Mouse (Mus musculus): Measurements from ENCODE around the gene Gpr37l1.
"Not testable (repeated sequence)": the region's sequence is repeated elsewhere in the genome, so short reads cannot be mapped to it uniquely, and the experiment has no call there.

Gpr37l1 gene

DNA sequence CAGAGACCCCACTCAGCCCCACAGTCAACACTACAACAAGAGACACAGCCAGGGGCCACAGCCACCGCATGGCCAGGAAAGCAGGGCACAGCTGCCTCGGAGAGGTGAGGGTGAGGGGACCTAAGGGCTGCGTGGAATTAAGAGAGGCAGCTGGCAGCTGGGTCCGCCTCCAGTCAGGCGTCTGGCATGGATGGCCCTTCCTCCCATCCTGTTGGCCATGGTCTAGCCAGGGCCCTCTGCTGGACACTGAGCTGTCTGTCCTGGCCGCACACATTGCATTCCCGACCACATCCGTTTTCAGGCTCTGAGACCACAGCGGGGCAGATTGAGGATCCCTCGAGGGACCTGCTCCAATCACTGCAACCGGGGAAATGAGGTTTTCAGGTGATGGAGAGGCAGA lies at the start of gene Gpr37l1:
Gene Gpr37l1, minus strand, starts transcription at position 247 of the 400 bp plus-strand sequence.
- no peak for DNase-seq (ENCODE audit: low read depth, low spot score)

DNA sequence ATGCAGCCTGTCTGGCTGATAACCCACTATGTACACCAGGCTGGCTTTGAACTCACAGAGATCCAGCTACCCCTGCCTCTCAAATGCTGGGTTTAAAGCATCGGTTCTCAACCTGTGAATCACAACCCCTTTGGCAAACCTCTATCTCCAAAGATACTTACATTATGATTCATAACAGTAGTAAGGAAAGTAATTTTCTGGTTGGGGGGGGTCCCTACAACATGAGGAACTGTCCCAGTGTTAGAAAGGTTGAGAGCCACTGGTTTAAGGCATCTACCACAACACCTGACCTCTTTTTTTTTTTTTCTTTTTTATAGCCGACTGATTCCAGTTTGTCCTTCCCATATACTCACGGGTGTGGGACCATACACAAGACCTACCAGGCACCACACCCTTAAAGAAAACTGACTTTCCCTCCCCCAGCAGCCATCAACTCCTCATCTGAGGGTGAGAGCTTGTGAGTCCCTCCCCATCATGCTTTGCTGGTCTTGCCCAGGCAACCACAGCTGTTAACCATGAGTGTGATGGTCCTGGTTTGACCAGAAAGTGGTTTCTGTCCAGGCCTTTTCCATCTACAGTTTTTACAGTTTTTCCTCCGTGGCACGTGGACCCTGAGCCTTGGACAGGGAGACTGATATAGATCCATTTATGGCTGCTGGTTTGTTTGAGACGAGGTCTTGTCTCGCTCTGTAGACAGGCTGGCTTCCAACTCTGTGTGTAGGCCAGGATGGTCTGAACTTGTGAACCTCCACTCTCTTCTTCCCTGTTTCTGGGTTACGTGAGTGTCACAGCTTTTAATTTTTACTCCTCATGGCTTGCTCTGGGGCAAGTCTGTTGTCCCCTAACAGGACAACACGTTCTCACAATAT lies 46.5 kb upstream of the Gpr37l1 start:
- DNase-seq (ENCODE audit: low read depth, low spot score) = no peak

DNA sequence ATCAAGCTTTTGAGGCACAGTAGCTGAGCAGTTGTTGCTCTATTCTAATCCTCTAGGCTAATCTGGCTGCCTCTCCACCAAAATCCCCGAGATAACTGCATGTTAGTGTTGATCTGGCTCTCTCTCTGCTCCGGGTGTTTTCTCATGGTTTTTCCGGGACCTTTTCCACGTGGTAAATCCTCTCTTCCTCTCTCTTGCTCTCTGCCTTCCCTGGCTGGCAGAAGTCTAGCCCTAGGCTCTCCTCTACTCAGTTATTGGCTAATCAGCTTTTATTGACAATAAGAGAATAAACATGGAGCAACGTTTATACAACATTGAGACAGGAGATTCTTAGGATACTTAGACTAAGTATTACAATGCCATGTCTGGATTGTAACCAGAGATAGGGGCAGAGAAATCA lies 42.9 kb upstream of the Gpr37l1 start:
- no peak for DNase-seq (ENCODE audit: low read depth, low spot score)

DNA sequence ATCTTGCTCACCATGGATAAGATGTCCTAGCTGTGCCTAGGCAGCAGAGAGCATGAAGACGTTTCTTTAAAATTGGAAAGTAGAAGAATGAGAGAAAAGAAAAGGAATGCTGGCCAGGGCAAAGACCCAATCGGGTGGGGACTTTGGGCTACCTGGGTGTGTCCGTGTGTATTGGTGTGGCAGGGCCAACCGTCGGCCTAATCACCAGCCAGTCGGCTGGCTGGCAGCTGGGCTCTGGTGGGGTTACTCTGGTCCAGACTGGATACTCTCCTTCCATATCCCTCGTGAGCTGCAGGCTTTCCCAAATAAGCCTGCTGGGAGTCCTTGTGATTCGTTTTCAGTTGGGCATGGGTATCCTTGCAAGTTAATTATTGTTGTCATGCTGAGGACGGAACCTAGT lies 41.2 kb upstream of the Gpr37l1 start:
- no peak for DNase-seq (ENCODE audit: low read depth, low spot score)

DNA sequence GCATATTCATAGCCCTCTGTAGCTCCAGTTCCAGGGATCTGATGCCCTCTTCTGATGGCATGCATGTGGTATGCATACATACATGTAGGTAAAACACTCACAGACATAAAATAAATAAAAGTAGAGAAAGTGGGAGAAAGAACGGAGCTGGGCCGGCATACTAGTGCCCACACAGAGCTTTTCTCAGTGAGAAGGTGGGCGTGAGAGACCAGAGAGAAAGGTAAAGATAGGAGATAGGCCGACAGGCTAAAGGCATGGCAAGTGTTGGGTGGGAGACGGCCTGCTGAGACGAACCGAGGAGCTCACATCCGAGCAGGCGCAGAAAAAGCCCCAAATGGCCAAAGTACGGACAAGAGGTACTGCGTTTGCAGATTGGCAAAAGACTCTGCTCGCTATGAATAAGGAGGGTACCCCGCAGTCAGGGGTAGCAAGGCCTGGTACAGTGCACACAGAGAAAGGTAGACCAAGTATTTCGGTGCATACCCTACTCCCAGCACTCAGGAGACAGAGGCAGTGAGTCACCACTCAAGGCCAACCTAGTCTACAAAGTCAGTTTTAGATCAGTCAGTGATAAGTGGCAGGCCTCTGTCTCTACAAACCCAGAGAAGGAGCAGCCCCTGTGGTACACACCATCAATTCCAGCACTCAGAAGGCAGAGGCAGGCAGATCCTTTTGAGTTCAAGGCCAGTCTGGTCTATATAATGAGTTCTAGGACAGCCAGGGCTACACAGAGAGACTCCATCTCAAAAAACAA lies 39.3 kb upstream of the Gpr37l1 start:
- no peak for DNase-seq (ENCODE audit: low read depth, low spot score)

DNA sequence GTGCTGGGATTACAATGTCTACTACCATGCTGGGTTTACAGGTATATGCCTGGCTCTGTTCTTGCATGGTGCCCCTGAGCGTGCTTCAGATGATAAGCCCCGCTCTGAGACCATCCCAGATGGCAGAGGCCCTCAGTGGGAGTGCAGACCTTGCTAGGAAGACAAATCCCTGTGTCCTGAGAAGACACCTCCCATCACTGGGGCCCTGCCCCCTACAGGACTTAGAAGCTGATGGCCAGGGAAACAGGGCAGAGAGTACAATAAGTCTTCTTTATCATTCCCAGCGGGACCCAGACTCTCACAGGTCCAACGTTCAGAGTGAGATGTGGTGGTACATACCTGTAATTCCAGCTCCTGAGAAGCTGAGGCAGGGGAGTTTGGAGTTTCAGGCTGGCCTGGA lies 37.8 kb upstream of the Gpr37l1 start:
- peak; percentile 72 for DNase-seq (ENCODE audit: low read depth, low spot score)

DNA sequence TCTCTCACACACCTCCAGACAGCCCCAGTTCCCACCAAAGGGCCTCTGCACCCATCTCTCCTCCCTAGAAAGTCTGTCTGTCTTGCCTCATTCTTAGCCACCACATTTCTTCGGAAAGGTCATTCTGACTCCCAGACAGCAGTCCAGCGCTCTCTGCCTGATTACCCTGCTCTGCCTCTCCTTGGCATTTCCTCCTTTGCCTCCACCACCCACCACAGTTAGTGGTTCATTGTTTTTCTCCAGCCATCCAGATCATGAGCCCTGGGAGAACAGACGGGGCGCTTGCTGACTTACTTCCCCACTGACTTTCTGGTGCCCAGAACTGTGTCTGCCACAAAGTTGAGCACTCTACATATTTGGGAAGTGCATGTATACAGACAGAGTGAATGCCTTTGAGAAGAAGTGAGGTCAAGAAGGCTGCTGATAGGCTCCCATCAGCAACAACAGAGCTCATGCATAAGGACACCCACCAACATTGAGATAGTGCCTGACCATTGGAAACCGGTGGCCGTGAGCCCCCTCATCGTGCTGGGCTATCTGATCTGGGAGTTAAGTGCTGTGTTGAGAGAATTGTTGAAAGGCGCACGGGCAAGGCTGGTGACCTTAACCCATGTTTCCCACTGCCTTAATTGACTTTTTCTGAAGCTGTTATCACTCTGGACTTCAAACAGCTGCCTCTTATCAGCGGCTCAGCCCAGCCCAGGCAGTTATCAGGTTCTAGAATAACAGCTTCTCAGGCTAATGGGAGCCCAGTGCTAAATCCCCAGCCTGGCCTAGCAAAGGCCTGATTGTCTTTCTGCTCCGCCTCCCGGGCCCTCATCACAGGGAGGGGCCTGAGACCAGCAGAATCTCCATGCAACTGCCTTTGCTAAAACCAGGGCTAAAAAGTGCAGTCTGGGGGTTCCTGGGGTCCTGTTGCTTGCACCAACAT lies 37.0 kb upstream of the Gpr37l1 start:
- DNase-seq (ENCODE audit: low read depth, low spot score) = no peak

DNA sequence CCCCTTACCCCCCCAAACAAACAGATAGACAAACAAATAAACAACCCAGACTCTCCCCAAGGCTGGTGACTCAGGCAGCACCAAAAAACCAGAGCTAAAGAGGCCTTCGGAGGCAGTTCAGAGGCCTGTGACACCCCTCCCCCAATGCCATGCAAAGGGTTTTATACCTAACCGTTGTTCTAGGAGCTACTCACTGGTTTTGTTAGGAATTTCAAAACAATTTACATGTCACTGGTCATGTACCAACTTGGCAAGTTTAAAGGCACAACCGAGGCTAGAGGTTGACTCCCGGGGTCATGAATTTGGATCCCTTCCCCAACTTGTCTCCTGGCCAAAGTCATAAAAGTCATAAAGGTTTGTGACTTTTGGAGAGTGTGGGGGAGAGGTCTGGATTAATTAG lies 32.9 kb upstream of the Gpr37l1 start:
- no peak for DNase-seq (ENCODE audit: low read depth, low spot score)

DNA sequence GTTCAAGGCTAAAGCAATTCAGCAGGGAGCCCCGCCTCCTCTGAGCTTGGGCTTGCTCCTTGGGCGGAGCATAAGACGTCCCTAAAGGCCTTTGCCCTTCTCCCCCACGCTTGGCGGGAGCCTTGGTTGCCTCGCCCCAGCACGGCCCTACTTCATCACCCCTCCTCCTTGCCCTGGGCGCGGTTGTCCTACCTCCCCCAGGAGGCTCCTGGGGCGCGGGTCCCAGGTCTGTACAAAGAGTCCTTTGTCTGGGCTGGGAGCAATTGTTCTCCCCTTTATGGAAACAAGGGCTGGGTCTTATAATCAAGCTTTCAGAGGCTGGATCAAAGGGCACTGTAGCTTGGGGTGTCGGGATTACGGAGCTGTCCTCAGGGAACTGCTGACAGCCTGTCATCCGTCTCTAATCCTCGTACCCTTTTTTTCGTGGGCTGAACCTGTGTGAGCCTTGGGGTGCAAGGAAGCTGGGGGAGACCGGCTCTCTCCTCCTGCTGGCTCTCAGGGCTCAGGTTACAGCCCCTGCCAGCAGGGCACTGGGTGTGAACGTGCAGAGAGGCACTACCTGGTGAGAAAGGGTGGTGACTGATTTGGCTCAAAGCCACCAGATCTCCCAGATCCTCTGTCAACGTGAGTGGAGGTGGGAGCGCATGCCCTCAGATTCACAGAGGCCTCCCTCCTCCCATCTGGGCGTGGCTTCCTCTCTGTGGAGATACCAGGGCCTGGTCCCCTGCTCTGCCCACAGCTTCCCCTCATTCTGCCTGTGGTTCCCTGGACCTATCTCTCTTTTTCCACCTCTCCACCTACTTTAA lies 31.7 kb upstream of the Gpr37l1 start:
- DNase-seq (ENCODE audit: low read depth, low spot score) = peak; percentile 98

DNA sequence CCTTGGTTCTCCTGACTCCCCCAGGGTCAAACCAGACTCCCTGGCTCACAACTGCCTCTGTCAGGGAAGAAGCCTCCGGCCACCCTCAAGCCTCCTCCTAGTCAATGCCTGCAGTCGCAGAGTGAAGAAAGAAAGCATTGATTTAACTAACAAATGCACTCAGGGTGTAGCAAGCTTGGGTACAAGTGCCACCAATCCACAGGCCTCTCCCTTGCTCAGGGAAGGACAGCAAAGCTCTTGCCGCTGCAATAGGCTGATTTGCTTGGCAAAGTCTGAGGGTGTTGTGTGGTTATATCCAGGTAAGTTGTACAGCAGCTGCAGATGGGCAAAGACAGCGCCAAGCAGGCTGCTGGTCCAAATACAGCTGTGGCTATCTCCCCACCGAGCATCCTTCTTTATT lies 30.9 kb upstream of the Gpr37l1 start:
- no peak for DNase-seq (ENCODE audit: low read depth, low spot score)

DNA sequence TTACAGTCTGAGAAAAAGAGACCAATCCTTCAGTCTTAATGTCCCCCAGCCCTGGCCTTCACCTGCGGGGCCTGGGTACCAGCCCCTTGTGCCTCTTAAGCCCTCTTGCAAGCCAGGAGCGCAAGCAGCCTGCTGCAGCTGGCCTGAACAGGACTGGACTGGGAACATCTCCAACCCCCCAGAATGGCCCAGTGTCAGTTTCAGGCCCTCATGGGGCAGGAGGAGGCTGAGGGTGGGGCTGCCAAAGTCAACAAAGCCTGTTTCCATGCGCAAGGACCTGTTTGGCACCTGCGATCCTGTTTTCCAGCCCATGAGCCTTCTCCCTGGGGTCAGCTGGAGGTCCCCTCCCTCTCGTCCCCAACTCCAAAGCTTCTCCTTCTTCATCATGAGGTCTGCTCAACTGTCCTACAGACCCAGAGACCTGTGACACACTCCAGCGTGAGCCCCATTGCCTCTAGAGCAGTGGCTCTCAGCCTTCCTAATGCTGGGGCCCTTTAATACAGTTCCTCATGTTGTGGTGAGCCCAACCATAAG lies 28.5 kb upstream of the Gpr37l1 start:
- no peak for DNase-seq (ENCODE audit: low read depth, low spot score)

DNA sequence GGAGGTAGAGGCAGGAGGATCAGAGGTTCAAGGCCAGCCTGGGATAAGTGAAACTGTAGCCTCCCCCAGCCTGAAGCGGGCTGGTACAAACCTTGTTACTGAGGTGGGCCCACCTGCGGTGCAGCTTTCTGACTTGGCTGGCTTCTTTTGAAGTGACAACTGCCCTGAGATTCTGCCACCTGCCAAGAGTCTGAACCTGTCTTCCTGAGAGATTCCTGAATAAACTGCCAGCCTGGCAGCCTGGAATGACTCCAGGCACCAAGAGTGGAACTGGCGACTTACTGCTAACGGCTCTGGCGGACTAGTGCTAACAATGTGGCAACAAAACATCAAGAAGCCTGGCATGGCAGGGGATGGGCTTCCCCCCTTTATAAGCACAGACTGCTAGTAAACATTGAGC lies 26.9 kb upstream of the Gpr37l1 start:
- not testable (repeated sequence) for DNase-seq (ENCODE audit: low read depth, low spot score)

DNA sequence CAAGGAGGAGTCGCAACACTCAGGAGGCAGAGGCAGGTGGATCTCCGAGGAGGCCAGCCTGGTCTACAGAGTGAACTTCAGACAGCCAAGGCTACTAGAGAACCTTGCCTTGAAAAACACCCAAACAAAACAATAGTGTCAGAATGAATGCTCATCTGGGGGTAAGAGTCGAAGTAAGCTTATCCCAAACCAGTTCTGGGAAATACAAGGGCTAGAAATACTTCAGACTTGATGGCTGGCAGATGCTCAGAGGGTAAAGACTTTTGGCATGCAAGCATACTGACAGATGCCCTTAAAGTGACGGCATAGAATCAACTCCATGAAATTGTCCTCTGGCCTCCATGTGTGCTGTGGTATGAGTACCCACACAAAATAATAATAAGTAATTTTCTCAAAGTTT lies 21.7 kb upstream of the Gpr37l1 start:
- no peak for DNase-seq (ENCODE audit: low read depth, low spot score)

DNA sequence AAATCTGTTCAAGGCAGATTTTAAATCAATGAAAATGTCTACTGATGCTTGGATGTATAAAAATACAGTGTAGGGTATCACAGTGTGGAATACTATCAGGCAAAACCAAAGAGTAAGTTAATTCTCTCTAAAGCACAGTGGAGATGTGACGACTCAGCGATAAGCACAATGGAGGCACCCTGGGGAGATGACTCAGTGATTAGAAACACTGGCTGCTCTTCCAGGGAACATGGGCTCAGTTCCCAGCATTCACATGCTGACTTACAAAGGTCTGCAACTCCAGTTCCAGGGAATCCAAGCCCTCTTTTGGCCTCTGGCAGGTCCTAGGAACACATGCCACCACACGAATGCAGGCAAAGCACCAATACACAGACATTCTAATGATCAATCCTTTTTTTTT lies 20.7 kb upstream of the Gpr37l1 start:
- DNase-seq (ENCODE audit: low read depth, low spot score) = no peak

DNA sequence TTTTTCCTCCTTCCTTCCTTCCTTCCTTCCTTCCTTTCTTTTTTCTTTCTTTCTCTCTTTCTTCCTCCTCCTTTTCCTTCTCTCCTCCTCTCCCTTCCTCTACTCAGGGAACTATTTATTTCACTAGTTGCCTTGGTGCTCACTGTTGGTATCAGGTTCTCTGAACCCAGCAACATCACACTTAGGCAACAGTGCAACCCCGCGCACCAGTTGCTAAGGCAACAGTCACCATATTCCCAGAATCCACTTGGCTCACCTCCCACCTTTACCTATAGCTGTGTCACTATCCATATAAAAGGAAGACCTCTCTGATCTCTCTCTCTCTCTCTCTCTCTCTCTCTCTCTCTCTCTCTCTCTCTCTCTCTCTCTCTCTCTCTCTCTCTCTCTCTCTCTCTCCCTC lies 19.5 kb upstream of the Gpr37l1 start:
- DNase-seq (ENCODE audit: low read depth, low spot score) = peak; percentile 72

DNA sequence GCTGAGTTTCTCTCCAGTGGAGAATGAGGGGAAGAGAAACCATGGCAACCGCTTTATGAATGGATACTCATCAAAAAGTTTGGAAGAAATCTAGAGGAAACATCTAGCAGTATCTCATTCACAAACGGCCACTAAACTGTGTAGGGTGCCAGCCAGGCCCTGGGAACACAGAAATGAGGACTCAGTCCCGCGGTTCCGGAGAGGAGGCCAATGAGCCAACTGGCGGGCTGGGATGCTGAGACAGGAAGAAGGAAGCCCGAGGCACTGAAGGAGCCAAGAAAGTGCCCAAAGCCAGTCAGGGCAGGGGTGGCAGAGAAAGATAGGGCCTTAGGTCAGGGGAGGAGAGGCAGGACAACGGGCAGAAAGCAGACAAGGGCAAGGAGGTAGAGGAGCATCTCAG lies 18.9 kb upstream of the Gpr37l1 start:
- no peak for DNase-seq (ENCODE audit: low read depth, low spot score)

DNA sequence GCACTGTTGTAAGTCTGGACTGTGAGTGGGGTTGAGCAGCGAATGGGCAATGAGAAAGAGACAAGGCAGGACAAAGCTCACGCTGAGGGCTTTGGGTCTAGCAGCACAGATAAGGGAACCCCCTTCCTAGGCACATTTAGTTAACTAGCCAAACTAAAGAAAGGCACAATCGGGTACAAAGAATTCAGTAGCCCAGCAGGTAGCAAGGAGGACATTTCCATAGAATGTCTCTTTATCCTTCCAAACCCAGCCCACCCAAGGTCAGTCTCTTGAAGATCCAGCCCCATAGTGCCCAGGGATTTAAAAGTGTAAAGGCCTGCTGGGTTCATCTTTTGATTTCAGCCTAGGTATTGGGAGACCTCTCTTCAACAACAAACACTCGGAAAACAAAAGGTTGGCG lies 18.5 kb upstream of the Gpr37l1 start:
- peak; percentile 96 for DNase-seq (ENCODE audit: low read depth, low spot score)

DNA sequence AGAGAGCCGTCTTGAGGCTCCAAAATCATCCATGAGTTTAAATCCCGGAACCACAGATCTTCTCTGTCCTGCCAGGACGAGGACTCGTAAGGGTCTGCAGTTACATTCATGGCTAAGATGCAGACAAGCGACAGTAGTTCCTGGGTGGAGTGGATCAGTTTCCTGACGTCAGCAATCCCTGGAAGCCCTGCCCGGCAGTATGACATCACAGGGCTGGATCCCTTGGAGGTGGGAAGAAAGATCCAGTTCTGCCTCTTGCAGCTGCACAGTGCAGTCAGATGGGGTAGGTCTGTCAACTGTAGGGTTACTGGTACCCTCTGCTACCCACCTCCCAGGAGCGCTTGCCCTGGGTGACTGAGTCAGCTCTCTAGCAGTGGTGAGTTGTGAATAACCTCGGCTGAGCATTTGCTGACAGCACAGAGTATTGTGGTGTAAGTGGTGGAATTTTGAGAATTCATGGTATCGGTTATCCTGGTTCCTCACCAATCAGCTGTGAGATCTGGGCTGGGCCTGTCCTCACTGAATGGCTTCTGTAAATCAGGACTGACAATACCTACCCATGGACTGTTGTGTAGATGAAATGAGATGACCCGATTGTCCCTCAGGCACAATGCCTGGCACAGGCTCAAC lies 16.6 kb upstream of the Gpr37l1 start:
- DNase-seq (ENCODE audit: low read depth, low spot score) = peak; percentile 37

DNA sequence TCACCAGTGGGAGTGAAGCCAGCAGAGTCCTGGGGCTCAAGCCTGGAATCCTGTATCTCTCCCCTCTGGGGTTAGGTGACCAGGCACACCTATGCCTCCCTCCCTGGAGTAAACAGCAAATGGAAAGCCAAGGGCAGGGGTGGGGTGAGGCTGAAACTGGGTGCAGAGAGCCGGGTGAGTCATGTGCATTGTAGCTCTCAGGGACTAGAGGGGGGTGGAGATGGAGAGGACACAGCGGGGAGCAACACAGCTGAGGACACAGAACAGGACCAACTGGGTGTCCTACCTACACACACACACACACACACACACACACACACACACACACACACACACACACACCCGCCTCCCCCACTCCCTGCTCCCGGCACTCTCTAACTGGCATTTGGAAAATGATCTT lies 16.0 kb upstream of the Gpr37l1 start:
- DNase-seq (ENCODE audit: low read depth, low spot score) = no peak

DNA sequence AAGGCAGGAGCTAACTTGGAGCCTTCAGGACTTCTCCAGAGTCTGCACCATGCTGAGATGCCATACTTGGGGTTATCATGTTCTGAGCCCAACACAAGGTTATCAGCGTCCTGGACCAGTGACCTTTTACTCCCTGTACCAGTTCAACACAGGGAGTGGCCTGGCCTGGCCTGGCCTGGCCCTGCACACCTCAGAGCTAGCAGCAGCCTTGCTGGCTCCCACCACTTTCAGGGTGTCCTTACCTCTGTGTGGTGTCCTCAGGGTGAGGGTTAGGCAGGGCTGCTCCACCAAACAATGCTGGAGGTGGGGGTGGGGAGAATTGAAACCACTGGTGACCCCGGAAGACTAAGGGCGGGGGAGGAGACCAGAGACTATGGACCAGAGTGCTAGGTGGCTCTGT lies 15.5 kb upstream of the Gpr37l1 start:
- DNase-seq (ENCODE audit: low read depth, low spot score) = no peak

All from R1 (cell line).